Mouse (Mus musculus) layer of hippocampus, postnatal 14 days (tissue): ENCODE data around the gene Aplnr. TPM values are rescaled to one million over a fixed set of nuclear protein-coding genes. Genes with fewer than 3 reads are reported as not detected.

Source experiments
- DNase-seq, 2 experiments: peaks; one replicate each; pipeline ENCODE4 v3.0.0; 2021 to 2022; ENCODE audit warnings: low spot score in 2 of 2, mixed read lengths in 1 of 2
- total RNA-seq, 2 experiments: library from RNA; stranded (reverse); gene quantifications; 2 replicates each; pipeline ENCODE4 v1.2.3; 2021

Aplnr gene
- total RNA-seq, 2 experiments from 2014 or later: 6.1 to 8.1 TPM

- no peak for DNase-seq
Measured at GRCm38 (mm10) chr2:85173545-85173944, 37.5 kb downstream of the Aplnr start.

- no peak for DNase-seq
Measured at GRCm38 (mm10) chr2:85178139-85178800, 42.2 kb downstream of the Aplnr start.

- no peak for DNase-seq
Measured at GRCm38 (mm10) chr2:85187582-85188151, 51.6 kb downstream of the Aplnr start.

Other genes starting within 250 kb of the Aplnr start
- gene Rtn4rl2, start 249.5 kb upstream of the Aplnr start, total RNA-seq: 10 to 100 TPM; 92.5 to 99.2 TPM
- gene Slc43a3, start 199.6 kb upstream of the Aplnr start, total RNA-seq: 1 to 10 TPM; 2.4 to 3.3 TPM
- not detected for gene Prg2, start 155.8 kb upstream of the Aplnr start, total RNA-seq
- gene Prg3, start 148.0 kb upstream of the Aplnr start, total RNA-seq: not detected
- 100 to 1,000 TPM; 104 TPM for gene Ssrp1, start 99.0 kb upstream of the Aplnr start, total RNA-seq
- 1 to 10 TPM; 2.8 to 3.4 TPM for gene P2rx3, start 98.8 kb upstream of the Aplnr start, total RNA-seq
- 100 to 1,000 TPM; 128 to 141 TPM for gene Tnks1bp1, start 88.2 kb upstream of the Aplnr start, total RNA-seq
- gene Lrrc55, start 61.0 kb downstream of the Aplnr start, total RNA-seq: 10 to 100 TPM; 23.0 to 26.1 TPM
- not detected for gene Olfr987, start 203.1 kb downstream of the Aplnr start, total RNA-seq
- gene Olfr988, start 227.0 kb downstream of the Aplnr start, total RNA-seq: not detected